15 mouse cellular contexts compared by ENCODE assay signal in genomic region chr11:11528760-11529159, GRCm38 (mm10).
DNase-seq lines count a peak whose midpoint lies in the region; ATAC-seq lines count a peak whose summit lies in the region.
"Had no signal": no experiment of that assay in that cellular context is flagged by ENCODE, and none has a peak within 500 bp of the region (broad histone marks: within the 10 kb centered on the region; RNA-seq: fewer than 3 reads in every experiment).

No protein-coding gene starts in this region.

- no peaks in the 10 kb centered on the region for H3K4me1 ChIP-seq in hindbrain, embryonic 16.5 days (ENCODE audit: control insufficient read depth, insufficient read depth, low read depth, low read length)
- H3K4me1 ChIP-seq: embryonic facial prominence, embryonic 15.5 days; heart, embryonic 12.5 days had no signal

- peak; percentile 93 for ATAC-seq in frontal cortex, adult (ENCODE audit: low TSS enrichment)
- peak; percentile 88 for ATAC-seq in activated CD4-positive, CD25-positive, alpha-beta regulatory T cell, adult 4 months
- ATAC-seq in megakaryocyte progenitor cell, adult 5-6 weeks (replicated peaks; ENCODE audit: poor library complexity) = peak; percentile 77
- no peak for ATAC-seq in hindbrain, embryonic 16.5 days
- ATAC-seq: forebrain, embryonic 16.5 days had no signal

- no peaks in the 10 kb centered on the region for H3K9me3 ChIP-seq in hindbrain, embryonic 16.5 days (ENCODE audit: control insufficient read depth, low read length)
- H3K9me3 ChIP-seq: embryonic facial prominence, embryonic 15.5 days; heart, embryonic 12.5 days; megakaryocyte, embryonic 14.5 days had no signal

- H3K36me3 ChIP-seq in hindbrain, embryonic 16.5 days (ENCODE audit: control insufficient read depth, insufficient read depth, low read length) = no peaks in the 10 kb centered on the region
- H3K36me3 ChIP-seq: embryonic facial prominence, embryonic 15.5 days; heart, embryonic 12.5 days had no signal

- WGBS in hindbrain, embryonic 16.5 days = 74% methylated on average over 11 of the region's 11 CpGs

- no peak overlapping the region for H3K27ac ChIP-seq in hindbrain, embryonic 16.5 days (ENCODE audit: low read depth, low read length)
- H3K27ac ChIP-seq: embryonic facial prominence, embryonic 15.5 days had no signal

- H3K9ac ChIP-seq in hindbrain, embryonic 16.5 days (ENCODE audit: low read depth, low read length) = no peak overlapping the region
- H3K9ac ChIP-seq: embryonic facial prominence, embryonic 15.5 days; heart, embryonic 12.5 days had no signal

- no peak for DNase-seq in frontal cortex, postnatal 25 days (ENCODE audit: low spot score in 2 of 2)
- peak; percentile 50 to 60 for DNase-seq in thymus, postnatal 10 days (ENCODE audit: low spot score in 2 of 2)
- DNase-seq in kidney, adult 8-10 months = no peak
- DNase-seq in adrenal gland, adult 18-20 months (ENCODE audit: low spot score in 2 of 2) = no peak
- DNase-seq: cerebellum, postnatal 14 days; gastrocnemius, postnatal 14 days; kidney, adult 2 months had no signal

- no peak overlapping the region for H3K4me2 ChIP-seq in hindbrain, embryonic 16.5 days (ENCODE audit: low read length)
- H3K4me2 ChIP-seq: embryonic facial prominence, embryonic 15.5 days; heart, embryonic 12.5 days had no signal

- H3K4me3 ChIP-seq in hindbrain, embryonic 16.5 days (ENCODE audit: low read length) = no peak overlapping the region
- H3K4me3 ChIP-seq: embryonic facial prominence, embryonic 15.5 days; heart, embryonic 12.5 days; megakaryocyte, embryonic 14.5 days had no signal

- no peaks in the 10 kb centered on the region for H3K27me3 ChIP-seq in hindbrain, embryonic 16.5 days (replicated peaks; ENCODE audit: control insufficient read depth, insufficient read depth, low read length)
- H3K27me3 ChIP-seq: embryonic facial prominence, embryonic 15.5 days; heart, embryonic 12.5 days; megakaryocyte, embryonic 14.5 days had no signal

Comparison
In these comparisons a context has a peak if more than half of its experiments do, and no peak if none do; other contexts are left out.
1. DNase-seq: peak in thymus, postnatal 10 days (2 of 2); none in frontal cortex, postnatal 25 days (0 of 2), kidney, adult 8-10 months (0 of 2) and adrenal gland, adult 18-20 months (0 of 2).